Mouse (Mus musculus) embryonic facial prominence, embryonic 13.5 days (tissue): ENCODE measurements at regions not wholly inside any gene's neighbourhood (a gene's known extent, or its start where the extent isn't known, plus 50 kb on each side); places are given as distances from the start of the nearest gene placed in this dataset.

Experiments used
- ATAC-seq: fragments of 200-750 bp; cut with Nextera tagmentation; 2 replicates; pipeline ENCODE4 v1.8.0; 2017; ENCODE audit warnings: low read depth; ENCODE audit not compliant: insufficient number of reproducible peaks, insufficient read depth, low FRiP score, low TSS enrichment
- H3K27ac ChIP-seq: fragments of 300-500 bp; sonication (generic); 2 replicates; pipeline ENCODE4 v1.5.1; 2015; ENCODE audit warnings: moderate library complexity, mild to moderate bottlenecking, inconsistent platforms
- H3K27me3 ChIP-seq: fragments of 300-500 bp; sonication (generic); 2 replicates; pipeline ENCODE4 v1.6.1; 2015; ENCODE audit warnings: mild to moderate bottlenecking, inconsistent platforms
- H3K36me3 ChIP-seq: fragments of 300-500 bp; sonication (generic); 2 replicates; pipeline ENCODE4 v1.6.1; 2015; ENCODE audit warnings: mild to moderate bottlenecking, inconsistent platforms
- H3K4me1 ChIP-seq: fragments of 300-500 bp; sonication (generic); 2 replicates; pipeline ENCODE4 v1.6.1; 2015; ENCODE audit warnings: inconsistent platforms
- H3K4me2 ChIP-seq: fragments of 300-500 bp; sonication (generic); 2 replicates; pipeline ENCODE4 v1.6.1; 2015; ENCODE audit warnings: moderate library complexity, mild to moderate bottlenecking, inconsistent platforms
- H3K4me3 ChIP-seq: fragments of 300-500 bp; sonication (generic); 2 replicates; pipeline ENCODE4 v1.5.1; 2015; ENCODE audit warnings: mild to moderate bottlenecking, inconsistent platforms
- H3K9ac ChIP-seq: fragments of 300-500 bp; sonication (generic); 2 replicates; pipeline ENCODE4 v1.6.1; 2015; ENCODE audit warnings: mild to moderate bottlenecking, inconsistent platforms
- H3K9me3 ChIP-seq: fragments of 300-500 bp; sonication (generic); 2 replicates; pipeline ENCODE4 v1.6.1; 2016; ENCODE audit warnings: inconsistent platforms
- WGBS: fragments of 180-500 bp; shearing (Covaris S2); methylation state at CpG from one replicate; pipeline ENCODE4 v1.1.7; 2015; ENCODE audit warnings: mixed read lengths; 5-methylcytosine and 5-hydroxymethylcytosine counted together

DNA sequence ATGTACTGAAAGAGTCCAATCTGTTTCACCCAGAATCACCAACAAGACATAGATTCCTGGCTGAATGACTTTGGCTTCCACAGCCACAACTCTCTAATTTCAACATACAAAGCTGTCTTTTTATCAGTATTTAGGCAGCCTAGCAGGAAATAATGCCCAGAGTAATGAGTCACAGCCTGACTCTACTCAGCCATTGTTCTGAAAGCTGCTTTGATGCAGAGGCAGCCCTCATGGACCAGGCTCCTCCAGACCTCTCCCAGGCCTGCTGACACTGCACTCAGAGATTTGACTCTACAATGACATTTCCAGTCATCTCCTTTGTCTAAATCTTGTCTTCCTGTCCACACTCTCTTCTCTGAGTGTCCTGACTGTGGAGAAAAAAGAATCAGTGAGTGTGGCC is 250.4 kb downstream of the Tle4 start:
- no peaks in the 10 kb centered on the region for H3K27me3 ChIP-seq
- H3K27ac ChIP-seq: no peak overlapping the region
- H3K4me2 ChIP-seq: no peak overlapping the region
- H3K9me3 ChIP-seq: no peaks in the 10 kb centered on the region
- H3K36me3 ChIP-seq: no peaks in the 10 kb centered on the region
- H3K4me1 ChIP-seq: no peaks in the 10 kb centered on the region
- no peak for ATAC-seq
- H3K9ac ChIP-seq: no peak overlapping the region
- no peak overlapping the region for H3K4me3 ChIP-seq

DNA sequence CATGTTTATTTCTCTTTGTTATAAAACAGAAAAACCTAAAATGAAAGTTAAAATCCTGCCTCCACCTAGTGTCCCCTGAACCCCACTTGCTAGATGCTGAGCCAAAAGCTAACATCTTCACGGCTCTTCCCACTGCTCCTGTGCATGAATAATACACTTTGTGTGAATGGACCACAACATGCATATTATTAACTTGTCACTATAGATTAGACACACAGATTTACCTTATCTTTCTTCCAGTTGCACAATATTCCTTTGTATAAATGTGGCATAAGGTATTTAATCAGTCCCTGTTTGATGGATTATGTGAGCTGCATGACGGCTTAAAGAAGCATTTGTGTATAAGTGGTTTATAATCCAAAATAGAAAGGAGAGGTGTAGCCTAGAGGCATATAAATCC is 248.1 kb downstream of the Tle4 start:
- 72% methylated on average over 2 of the region's 2 CpGs for WGBS
- no peak overlapping the region for H3K9ac ChIP-seq
- no peak overlapping the region for H3K4me2 ChIP-seq
- no peaks in the 10 kb centered on the region for H3K36me3 ChIP-seq
- no peak overlapping the region for H3K4me3 ChIP-seq
- H3K9me3 ChIP-seq: no peaks in the 10 kb centered on the region
- no peaks in the 10 kb centered on the region for H3K27me3 ChIP-seq
- H3K4me1 ChIP-seq: no peaks in the 10 kb centered on the region
- no peak overlapping the region for H3K27ac ChIP-seq
- no peak for ATAC-seq

GRCm38 (mm10) chr19:14351728-14352340 is 246.0 kb downstream of the Tle4 start:
- Histone ChIP-seq H3K27ac (no peak overlapping the region), H3K4me3 (no peak overlapping the region), H3K9me3 (no peaks in the 10 kb centered on the region), H3K36me3 (no peaks in the 10 kb centered on the region), H3K4me2 (no peak overlapping the region), H3K27me3 (no peaks in the 10 kb centered on the region), H3K9ac (no peak overlapping the region), H3K4me1 (no peaks in the 10 kb centered on the region)
- WGBS: 64% methylated on average over 4 of the region's 4 CpGs
- ATAC-seq: no peak

DNA sequence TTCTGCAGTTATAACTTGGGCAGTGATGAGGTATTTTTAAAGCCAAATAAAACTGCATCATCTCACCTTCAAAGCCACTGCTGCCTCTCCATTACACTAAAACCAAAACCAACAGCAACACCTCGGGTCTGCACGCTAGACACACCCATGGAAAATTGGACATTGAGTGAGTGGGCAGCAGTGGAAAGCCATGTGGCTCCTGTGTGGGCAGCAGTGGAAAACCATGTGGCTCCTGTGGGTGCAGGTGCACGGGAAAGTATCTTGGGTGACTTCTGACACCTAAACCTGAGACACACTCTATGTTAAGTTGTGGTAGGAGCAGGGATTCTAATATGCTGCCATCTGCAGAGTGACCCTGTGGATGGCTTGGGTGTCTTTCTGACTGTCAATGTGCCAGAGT is 245.3 kb downstream of the Tle4 start:
- Histone ChIP-seq H3K4me3 (no peak overlapping the region), H3K36me3 (no peaks in the 10 kb centered on the region), H3K9me3 (no peaks in the 10 kb centered on the region), H3K4me1 (no peaks in the 10 kb centered on the region), H3K27me3 (no peaks in the 10 kb centered on the region), H3K9ac (no peak overlapping the region), H3K4me2 (no peak overlapping the region), H3K27ac (no peak overlapping the region)
- ATAC-seq: no peak
- 88% methylated on average over 3 of the region's 3 CpGs for WGBS

DNA sequence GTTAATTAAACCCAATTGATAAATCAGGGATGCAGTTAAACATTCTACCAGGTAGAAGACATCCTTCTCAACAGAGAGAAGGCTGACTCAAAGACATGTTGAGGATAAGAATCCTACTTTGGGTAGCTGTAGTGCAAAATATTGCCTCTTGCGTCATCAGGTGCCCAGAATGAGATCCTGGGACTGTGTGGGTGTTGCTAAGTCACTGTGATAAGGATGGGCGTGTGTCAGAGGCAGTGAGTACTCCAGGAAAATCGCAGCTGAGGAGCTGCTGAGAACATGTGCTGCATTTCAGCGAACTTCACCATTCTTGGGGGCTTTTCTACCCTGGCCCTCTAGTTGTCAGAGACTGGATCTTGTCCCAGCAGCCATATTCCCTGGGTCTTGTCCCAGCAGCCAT is 244.7 kb downstream of the Tle4 start:
- Histone ChIP-seq H3K4me2 (no peak overlapping the region), H3K27me3 (no peaks in the 10 kb centered on the region), H3K4me3 (no peak overlapping the region), H3K4me1 (no peaks in the 10 kb centered on the region), H3K9me3 (no peaks in the 10 kb centered on the region), H3K36me3 (no peaks in the 10 kb centered on the region), H3K27ac (no peak overlapping the region), H3K9ac (no peak overlapping the region)
- 84% methylated on average over 4 of the region's 4 CpGs for WGBS
- no peak for ATAC-seq

DNA sequence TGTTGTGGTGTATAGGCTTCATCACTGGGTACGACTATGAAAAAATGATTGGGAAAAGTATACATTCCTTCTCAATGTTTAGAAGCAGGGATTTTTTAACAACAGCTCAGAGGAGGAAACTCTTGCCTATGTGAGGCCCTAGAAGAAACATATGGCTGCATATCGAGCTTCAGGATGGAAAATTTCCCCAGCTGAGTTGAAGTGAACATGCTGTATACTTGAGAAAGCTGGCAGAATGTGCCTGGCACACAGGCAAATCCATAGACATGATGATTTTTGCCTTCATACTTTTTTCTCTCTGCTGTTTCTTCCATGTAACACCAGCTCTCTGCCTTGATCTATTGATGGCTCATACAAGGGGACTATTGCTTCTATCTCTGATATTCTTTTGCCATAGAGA is 242.7 kb downstream of the Tle4 start:
- Histone ChIP-seq H3K4me2 (no peak overlapping the region), H3K4me3 (no peak overlapping the region), H3K36me3 (no peaks in the 10 kb centered on the region), H3K27ac (no peak overlapping the region), H3K9ac (no peak overlapping the region), H3K4me1 (no peaks in the 10 kb centered on the region), H3K27me3 (peaks cover 3% of the 10 kb centered on the region; the same call in 1 of the 2 replicates), H3K9me3 (no peaks in the 10 kb centered on the region)
- no peak for ATAC-seq
- 78% methylated on average over 2 of the region's 2 CpGs for WGBS

- Histone ChIP-seq H3K4me2 (no peak overlapping the region), H3K27ac (no peak overlapping the region), H3K4me3 (no peak overlapping the region), H3K4me1 (no peaks in the 10 kb centered on the region), H3K9me3 (no peaks in the 10 kb centered on the region), H3K9ac (no peak overlapping the region), H3K36me3 (no peaks in the 10 kb centered on the region), H3K27me3 (peaks cover 3% of the 10 kb centered on the region; the same call in 1 of the 2 replicates)
- ATAC-seq: no peak
Observed at GRCm38 (mm10) chr19:14355946-14356345, 241.9 kb downstream of the Tle4 start.

DNA sequence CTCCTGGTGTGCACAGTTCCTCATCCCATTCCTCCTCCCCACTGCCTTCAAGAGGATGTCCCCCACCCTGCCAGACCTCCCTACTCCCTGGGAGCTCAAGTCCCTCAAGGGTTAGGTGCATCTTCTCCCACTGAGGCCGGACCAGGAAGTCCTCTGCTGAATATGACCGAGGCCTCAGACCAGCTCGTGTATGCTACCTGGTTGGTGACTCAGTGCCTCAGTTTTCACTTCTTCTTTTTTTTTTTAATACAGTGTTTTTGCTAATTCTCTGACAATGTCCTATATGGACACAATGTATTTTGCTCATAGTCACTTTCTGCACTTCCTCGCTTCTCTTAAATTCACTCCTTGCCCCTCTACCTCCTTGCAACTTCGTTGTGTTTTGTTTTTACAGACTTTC is 237.2 kb downstream of the Tle4 start:
- Histone ChIP-seq H3K27me3 (peaks cover 3% of the 10 kb centered on the region; the same call in 1 of the 2 replicates), H3K27ac (no peak overlapping the region), H3K4me2 (no peak overlapping the region), H3K9me3 (no peaks in the 10 kb centered on the region), H3K36me3 (no peaks in the 10 kb centered on the region), H3K4me3 (no peak overlapping the region), H3K9ac (no peak overlapping the region), H3K4me1 (no peaks in the 10 kb centered on the region)
- 90% methylated on average over 5 of the region's 5 CpGs for WGBS
- ATAC-seq: no peak

DNA sequence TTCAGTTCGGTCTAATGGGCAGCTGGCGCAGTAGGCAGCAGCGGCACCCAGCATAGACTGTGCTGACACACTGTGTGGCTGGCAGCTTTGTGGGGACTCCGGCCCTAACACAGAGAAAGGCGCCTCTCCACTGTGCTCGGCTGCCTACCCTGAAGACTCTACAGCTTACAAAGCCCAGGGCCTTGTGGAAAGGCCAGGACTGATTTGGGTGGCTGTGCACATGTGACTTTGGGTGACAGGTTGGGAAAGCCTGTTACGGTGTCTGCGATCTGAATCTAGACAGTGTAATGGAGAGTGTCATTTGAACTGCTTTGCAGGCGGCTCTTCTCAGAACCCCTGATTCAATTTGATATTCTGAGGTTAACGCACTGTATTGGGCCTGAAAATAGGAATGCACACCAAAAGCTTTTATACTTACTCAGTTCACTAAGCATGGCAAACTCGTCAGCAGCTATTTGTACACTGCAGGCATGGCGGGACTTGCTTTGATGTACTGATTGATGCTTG is 228.7 kb downstream of the Tle4 start:
- peaks cover 12% of the 10 kb centered on the region; the same call in 1 of the 2 replicates for H3K4me1 ChIP-seq
- no peaks in the 10 kb centered on the region for H3K9me3 ChIP-seq
- WGBS: 51% methylated on average over 12 of the region's 12 CpGs
- no peak overlapping the region for H3K27ac ChIP-seq
- no peak overlapping the region for H3K4me3 ChIP-seq
- peaks cover 12% of the 10 kb centered on the region for H3K27me3 ChIP-seq
- peak; percentile 43; the same call in 1 of the 2 replicates for ATAC-seq
- H3K36me3 ChIP-seq: no peaks in the 10 kb centered on the region
- no peak overlapping the region for H3K9ac ChIP-seq
- no peak overlapping the region for H3K4me2 ChIP-seq

- H3K9me3 ChIP-seq: no peaks in the 10 kb centered on the region
- H3K4me1 ChIP-seq: peaks cover 12% of the 10 kb centered on the region; the same call in 1 of the 2 replicates
- H3K27me3 ChIP-seq: peaks cover 10% of the 10 kb centered on the region
- no peak overlapping the region for H3K4me2 ChIP-seq
- H3K36me3 ChIP-seq: no peaks in the 10 kb centered on the region
- no peak overlapping the region for H3K9ac ChIP-seq
- no peak overlapping the region for H3K4me3 ChIP-seq
- no peak for ATAC-seq
- WGBS: 68% methylated on average over 5 of the region's 5 CpGs
- no peak overlapping the region for H3K27ac ChIP-seq
Observed at GRCm38 (mm10) chr19:14371360-14371759, 226.5 kb downstream of the Tle4 start.

DNA sequence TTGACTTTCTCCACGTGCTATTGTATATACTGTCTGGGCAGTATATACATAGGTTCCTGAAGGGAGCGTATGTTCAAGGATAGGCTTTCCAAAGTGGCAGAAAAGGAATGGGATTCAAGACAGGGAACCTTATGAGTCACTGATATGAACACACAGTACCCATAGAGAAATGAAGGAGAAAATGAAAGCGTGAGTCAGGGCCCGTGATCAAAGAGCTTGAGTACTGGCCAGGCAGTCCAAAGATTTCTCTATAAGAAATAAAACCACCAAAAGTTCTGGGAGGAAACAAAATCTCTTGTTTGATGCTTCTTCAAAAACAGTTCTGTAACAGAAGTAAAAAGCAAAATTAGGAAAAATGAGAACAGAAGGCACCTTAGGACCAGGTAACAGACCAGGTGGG is 223.9 kb downstream of the Tle4 start:
- Histone ChIP-seq H3K9me3 (no peaks in the 10 kb centered on the region), H3K36me3 (no peaks in the 10 kb centered on the region), H3K27me3 (peaks cover 10% of the 10 kb centered on the region), H3K9ac (no peak overlapping the region), H3K4me1 (peaks cover 10% of the 10 kb centered on the region; the same call in 1 of the 2 replicates), H3K4me3 (no peak overlapping the region), H3K4me2 (no peak overlapping the region), H3K27ac (no peak overlapping the region)
- WGBS: 92% methylated on average over 4 of the region's 4 CpGs
- ATAC-seq: no peak

GRCm38 (mm10) chr19:14380898-14381297 is 217.0 kb downstream of the Tle4 start:
- no peaks in the 10 kb centered on the region for H3K9me3 ChIP-seq
- no peak overlapping the region for H3K4me3 ChIP-seq
- H3K4me2 ChIP-seq: no peak overlapping the region
- H3K27ac ChIP-seq: no peak overlapping the region
- H3K36me3 ChIP-seq: no peaks in the 10 kb centered on the region
- H3K9ac ChIP-seq: no peak overlapping the region
- no peaks in the 10 kb centered on the region for H3K4me1 ChIP-seq
- no peaks in the 10 kb centered on the region for H3K27me3 ChIP-seq
- ATAC-seq: no peak
